Mouse (Mus musculus): ENCODE measurements at regions not wholly inside any gene's neighbourhood (a gene's known extent, or its start where the extent isn't known, plus 50 kb on each side); places are given as distances from the start of the nearest gene placed in this dataset.

DNA sequence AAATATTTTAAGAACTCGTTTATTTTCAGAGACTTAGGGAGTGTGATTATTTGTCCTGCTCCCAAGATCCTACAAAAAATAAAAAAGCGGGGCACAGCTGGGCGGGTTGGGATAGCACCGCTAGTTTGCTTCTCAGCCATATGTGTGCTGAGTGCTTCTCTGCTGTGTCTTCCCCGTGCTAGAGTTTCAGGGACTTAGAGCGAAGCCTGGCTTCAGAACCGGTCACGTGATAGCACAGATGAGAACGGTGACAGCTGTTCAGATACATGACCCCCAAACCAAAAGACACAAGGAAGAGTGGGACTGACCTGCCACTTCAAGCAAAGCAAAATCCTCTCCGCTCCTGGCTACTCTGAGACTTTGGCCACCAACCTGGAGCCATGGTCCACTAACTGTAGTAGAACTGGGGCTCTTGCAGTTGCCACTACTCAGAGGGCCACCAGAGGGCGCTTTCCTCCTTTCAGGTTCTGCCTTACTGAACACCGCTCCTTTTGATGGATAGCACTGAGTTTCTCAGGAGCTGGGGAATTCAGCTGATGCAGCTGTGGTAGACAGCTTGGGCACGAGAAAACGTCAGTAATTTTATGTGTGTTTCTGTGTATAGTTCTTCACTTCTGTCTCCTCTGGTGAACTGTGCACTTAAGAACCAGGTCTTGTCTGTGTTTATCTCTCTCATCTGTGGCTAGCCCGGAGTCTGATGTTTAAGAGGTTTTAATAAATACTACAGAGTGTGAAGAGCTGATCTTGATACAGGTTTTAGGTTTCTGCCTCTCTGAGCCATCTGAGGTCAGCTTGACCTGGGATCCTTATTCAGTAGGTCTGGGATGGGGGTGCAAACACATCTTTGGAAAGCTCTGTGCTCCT is 99.4 kb upstream of the Pgrmc2 start:
- peak; percentile 34 for DNase-seq (ENCODE audit: low read depth, low spot score)

DNA sequence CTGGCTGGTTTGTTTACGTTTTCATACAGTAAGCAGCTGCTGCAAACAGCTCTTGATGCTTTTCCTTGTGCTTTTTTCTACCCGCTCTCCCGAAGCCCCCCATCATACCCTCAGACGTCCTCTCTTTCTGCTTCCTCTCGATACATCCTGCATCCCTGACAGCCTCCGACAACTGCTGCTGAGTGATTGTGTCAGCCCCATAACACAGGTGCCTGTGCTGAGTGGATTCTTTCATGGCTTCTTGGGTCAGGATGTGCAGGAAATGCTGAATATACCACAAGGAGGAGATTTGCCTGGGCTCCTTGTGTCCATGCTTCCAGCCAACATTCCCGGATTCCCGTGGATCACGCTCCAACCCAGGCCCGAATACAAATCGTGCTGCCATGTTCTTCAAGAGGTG is 98.6 kb upstream of the Pgrmc2 start:
- no peak for DNase-seq (ENCODE audit: low read depth, low spot score)

DNA sequence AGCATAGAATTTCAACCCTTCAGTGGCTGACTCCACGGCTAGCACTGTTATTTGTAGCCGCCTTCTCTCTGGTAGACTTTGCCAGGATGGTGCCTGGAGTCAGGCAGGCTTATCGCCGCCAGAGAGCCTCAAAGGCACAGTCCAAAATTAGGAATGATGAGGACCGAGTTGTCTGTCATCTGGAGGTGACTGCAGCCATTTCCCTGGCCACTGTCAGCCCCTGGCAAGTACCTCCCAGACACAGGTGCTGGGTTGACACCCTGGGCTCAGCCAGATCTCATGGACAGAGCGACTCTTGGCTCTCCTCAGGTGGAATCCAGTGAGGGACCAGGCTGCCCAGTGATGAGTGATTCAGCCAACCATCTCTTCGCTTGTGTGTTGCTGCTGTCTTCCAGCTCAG is 98.1 kb upstream of the Pgrmc2 start:
- DNase-seq (ENCODE audit: low read depth, low spot score) = no peak

DNA sequence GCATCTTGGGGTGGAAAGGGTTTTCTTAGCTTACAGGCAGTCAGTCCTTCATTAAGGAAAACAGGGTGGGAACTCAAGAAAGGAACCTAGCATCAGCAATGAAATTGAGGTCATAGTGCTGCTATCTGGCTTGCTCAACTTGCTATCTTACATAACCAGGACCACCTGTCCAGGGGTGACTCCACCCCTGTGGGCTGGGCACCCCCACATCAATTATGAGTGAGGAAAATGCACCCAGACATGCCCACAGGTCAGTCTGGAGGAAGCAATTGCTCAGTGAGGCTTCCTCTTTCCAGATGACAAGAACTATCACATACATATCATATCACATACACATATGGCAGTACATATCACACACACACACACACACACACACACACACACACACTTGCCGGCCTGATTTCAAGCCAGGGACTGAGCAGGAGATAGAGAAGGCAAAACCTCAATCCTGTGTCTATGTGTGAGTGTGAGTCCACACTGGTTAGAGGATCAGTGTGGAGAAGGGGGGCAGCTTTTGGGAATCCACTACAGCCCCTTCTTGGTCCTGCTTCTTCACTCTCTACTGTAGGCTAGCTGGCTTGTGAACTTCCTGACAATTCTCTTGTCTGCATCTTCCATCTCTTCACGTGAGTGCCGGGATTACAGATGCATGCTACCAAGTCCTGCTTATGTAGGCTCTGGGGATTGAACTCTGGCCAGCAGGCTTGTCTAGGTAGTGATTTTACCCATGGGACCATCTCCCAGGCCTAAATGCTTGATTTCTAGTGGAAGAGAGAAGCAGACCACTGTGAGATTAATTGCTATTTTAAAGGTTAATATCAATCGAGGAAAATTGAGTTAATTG is 96.4 kb upstream of the Pgrmc2 start:
- no peak for DNase-seq (ENCODE audit: low read depth, low spot score)

DNA sequence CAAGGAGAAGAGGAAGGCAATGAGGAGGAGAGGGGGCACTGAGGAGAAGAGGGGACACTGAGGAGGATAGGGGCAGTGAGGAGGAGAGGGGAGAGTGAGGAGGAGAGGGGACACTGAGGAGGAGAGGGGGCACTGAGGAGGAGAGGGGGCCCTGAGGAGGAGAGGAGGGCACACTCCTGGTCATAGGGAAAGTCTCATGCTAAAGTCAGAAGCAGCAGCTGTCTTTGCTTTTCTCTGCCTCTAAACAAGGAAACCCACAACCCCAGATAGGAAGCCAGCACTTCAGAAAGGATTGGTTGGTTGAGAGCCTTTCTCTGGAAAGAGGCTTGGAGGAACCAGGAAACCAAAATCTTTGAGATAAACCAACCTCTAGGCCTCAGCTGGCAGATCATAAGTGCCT is 94.3 kb upstream of the Pgrmc2 start:
- no peak for DNase-seq (ENCODE audit: low read depth, low spot score)

DNA sequence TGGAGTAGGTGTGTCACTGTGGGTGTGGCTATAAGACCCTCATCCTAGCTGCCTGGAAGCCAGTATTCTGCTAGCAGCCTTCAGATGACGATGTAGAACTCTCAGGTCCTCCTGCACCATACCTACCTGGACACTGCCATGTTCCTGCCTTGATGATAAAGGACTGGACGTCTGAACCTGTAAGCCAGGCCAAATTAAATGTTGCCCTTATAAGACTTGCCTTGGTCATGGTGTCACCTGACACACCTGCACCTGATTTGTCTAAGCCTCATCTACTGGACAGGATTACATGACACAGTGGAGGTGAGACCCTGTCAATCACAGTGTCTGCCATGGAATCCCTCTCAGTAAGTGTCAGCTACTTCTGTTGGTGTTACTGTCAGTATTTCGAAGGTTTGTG is 92.5 kb upstream of the Pgrmc2 start:
- no peak for DNase-seq (ENCODE audit: low read depth, low spot score)

DNA sequence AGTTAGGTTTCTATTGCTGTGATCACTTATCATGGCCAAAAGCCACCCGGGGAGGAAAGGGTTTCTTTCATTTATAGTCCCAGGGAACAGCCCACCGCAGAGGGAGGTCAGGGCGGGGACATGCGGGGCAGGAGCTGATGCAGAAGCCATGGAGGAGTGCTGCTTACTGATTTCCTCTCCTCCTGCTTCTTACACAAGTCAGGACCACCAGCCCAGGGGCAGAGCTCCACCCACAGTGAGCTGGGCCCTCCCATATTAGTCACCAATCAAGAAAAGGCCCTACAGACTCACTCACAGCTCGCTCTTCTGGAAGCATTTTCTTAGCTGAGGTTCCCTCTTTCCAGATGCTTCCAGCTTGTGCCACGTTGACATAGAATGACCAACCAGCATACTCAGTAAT is 90.7 kb upstream of the Pgrmc2 start:
- no peak for DNase-seq (ENCODE audit: low read depth, low spot score)

DNA sequence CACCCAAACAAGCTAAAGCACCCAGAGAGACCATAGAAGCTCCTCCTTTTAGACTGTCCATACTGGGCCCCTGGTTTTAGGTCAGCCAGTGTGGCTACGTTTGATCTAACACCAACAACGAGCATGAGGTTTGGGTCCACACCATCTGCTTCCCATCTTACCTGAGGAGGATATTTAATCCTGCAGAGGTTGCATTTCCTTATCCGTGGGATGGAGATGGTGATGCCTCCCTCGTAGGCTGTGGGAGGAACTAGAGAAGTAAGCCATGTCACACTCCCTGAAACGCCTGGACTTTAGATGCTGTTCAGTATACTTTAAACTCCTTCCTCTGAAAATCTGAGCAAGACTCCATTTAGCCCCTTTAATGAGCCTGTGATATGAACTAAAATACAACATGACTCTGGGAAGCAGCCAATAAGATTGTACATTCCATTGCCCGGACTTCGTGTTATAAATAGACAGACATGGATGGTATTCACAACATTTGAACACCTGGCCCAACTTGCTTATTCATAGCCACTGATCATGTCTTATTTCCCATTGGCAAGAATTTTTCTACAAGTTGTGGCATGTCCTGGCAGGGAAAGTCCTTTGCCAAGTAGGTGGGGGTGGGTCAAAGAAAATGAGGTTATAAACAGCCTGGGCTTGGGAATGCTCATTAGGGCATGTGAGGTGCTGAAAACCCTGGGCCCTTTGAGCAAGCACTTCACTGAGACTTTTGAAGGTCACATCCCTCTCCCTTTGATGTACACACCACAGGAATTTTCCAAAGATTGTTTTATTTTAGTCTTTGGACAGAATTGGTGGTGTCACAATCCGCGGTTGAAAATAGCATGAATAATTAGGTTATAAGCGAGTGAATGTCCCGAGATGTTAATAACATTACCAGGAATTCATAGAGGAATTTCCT is 89.7 kb upstream of the Pgrmc2 start:
- no peak for DNase-seq (ENCODE audit: low read depth, low spot score)

DNA sequence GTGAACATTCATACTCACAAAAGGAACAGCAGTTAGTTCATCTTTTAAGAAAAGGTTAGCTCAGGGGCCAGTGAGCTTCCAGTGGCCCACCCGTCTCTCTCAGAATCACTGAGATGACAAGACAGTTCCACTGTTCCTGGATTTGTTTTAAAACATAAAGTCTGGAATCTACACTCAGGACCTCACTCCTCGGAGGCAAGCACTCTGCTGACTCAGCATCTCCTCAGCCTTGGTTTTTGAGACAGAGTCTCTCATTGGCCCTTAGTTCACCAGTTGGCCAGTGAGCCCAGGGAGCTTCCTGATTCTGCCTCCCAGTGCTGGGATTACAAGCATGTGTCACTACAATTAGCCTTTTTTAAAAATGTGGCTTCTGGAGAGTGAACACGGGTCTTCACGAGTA is 88.9 kb upstream of the Pgrmc2 start:
- no peak for DNase-seq (ENCODE audit: low read depth, low spot score)

DNA sequence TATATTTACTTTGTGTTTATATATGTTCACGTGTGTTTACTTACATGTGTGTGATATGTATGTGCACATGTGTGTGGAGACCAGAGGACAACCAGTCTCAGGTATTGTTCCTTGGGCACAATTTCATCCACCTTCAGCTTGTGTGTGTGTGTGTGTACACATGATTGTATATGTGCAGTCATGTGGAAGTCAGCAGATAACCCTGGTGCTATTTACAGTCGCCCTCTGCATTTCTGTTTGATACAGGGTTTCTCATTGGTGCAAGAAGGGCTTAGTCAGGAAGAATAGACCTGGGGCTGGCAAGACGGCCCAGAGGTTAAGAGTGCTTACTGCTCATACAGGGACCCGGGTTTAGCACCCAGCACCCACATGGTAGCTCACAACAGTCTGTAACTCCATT is 88.5 kb upstream of the Pgrmc2 start:
- DNase-seq (ENCODE audit: low read depth, low spot score) = no peak

DNA sequence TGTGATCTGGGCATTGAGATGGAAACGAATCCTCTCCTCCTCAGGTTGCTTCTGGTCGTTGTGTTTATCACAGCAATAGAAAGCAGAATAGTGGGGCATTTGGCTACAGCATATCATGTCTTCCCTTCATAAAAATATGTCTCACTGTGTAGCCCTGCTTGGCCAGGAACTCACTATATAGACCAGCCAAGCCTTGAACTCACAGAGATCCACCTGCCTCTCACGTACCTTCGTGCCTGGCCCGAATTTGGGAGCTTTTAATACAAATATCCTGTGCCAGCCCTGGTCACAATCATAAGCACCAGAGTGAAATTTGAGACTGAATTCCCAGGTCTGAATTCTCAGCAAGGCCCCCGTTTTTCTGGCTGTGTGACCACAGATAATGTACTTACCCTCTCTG is 87.7 kb upstream of the Pgrmc2 start:
- DNase-seq (ENCODE audit: low read depth, low spot score) = no peak

DNA sequence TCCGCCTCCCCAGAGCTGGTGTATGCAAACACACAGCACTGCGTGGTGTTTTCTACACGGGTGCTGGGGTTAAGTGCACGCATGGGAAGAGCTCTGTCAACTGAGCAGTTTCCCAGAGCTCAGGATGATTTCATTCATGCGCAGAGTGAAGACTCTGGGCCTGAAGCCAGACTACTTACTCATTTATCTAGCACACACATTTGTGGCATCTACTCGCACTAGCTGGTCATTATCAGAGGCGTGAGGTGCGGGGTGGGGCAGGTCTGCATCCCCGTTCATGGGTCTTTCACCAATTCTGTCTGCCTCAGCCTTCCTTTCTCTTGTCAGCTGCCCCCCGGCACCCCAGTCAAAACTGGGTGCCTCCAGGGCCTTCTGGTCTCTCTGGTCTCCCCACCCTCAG is 86.6 kb upstream of the Pgrmc2 start:
- DNase-seq (ENCODE audit: low read depth, low spot score) = no peak

DNA sequence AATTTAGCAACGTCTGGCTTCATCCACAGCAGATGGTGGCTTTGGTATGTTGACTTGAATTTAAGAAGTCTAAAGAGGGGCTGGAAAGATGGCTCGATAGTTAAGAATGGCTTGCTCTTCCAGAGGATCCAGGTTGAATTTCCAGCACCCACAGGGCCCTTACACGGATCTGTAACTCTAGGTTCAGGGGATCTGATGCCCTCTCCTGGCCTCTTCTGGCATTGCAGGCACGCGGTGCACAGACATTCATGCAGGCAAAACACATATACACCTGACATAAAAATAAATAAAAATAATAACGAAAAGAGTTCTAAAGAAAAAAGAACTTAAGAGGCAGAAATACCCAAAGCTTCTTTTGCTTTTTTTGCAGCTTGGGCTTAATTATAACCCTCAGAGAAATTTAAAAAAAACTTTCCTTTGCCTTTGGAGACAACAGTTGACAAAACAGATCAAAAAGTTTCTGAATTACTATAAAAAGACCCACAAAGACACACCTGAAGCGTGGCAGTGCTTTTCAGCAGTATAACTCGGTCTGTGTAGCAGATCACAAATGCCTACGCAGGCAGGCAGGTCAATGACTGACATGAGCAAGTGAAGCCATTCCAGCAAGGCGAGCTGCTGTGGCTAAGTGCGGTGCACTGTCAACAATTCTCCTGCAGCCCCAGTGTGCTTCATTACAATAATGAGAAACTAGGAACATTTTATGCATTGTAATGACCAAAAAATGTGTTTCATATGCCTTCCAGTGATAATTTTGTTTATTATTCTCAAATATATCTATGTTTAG is 85.5 kb upstream of the Pgrmc2 start:
- no peak for DNase-seq (ENCODE audit: low read depth, low spot score)

DNA sequence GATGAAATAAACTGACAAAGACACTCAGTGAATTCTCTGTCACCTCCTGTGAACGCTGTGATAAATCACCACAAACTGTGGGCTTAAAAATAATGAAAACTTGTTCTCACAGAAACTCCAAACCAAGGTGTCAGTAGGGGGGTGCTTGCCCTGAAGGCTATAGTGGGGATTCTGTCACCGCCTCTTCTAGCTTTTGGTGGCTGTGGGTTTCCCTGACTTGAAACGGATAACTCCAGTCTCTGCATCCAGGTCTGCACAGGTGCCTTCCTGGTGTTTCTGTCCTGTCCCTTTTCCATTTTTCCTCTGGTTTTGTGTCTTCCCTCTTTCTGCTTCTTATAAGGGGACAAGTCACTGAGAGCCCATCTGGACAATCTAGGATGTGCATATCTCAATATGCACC is 84.6 kb upstream of the Pgrmc2 start:
- DNase-seq (ENCODE audit: low read depth, low spot score) = no peak

DNA sequence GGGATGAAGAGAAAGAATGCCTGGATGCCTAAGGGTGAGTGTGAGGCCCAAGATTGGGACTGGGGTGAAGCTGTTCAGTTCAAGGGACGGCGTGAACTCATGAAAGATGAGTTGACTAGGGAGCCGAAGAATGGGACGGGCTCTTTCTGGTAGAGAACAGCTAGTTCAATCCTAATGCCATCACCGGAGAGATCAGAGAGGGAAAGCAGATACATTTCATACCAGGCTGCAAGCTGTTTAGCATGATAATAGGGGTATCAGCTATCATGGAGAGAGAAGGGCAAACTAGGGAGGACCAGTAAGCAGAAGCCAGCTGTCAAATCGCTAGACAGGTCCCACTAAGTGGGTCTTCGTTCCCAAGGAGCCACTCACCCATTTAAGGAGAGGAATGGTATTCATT is 81.9 kb upstream of the Pgrmc2 start:
- no peak for DNase-seq (ENCODE audit: low read depth, low spot score)

DNA sequence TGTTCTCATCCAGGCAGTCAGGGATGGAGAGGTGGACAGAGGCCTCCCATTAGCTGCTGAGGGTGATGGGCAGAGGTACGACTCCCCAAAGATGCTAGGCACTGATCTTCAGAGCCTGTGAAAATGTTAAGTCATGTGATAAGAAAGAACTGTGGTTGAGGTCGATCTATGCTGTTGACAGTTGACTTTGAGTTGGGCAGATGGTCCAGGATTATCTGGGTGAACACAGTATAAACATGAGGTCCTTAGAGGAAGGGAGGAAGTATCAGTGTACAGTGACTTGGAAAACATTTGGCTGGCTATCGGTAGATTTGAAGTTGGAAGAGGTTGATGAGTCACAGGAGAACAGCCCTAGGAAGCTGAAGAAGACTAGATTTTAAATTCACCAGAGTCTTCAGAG is 80.9 kb upstream of the Pgrmc2 start:
- no peak for DNase-seq (ENCODE audit: low read depth, low spot score)

DNA sequence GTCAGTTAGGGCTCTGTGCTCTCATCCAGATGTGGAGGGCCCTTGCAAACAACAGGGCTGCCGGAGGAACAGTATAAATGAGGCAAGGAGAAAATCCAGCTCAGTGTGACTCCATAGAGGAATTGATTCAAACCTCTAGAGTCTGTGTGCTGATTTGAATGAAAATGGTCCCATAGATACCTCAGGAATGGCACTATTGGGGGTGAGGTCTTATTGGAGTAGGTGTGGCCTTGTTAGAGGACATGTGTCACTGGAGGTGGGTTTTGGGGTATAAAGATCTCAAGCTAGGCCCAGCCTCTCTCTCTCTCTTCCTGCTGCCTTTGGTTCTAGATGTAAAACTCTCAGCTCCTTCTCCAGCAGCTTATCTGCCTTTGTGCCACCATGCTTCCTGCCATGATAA is 79.7 kb upstream of the Pgrmc2 start:
- no peak for DNase-seq (ENCODE audit: low read depth, low spot score)

DNA sequence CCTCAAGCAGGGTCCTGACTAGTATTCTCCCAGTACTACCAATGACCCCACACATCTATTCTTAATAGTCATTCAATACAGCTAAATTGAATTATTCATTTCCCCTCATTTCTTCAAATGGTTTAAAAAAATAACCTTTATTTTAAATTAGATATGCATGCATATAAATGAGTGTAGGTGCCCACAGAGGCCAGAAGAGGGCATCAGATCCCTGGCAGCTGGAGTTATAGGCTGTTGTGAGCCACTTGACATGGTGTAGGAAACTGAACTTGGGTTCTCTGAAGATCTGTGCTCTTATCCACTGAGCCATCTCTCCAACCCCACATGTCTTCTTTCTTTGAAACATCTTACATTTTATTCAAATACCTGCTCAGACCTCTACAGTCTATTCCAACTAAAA is 77.8 kb upstream of the Pgrmc2 start:
- DNase-seq (ENCODE audit: low read depth, low spot score) = no peak

DNA sequence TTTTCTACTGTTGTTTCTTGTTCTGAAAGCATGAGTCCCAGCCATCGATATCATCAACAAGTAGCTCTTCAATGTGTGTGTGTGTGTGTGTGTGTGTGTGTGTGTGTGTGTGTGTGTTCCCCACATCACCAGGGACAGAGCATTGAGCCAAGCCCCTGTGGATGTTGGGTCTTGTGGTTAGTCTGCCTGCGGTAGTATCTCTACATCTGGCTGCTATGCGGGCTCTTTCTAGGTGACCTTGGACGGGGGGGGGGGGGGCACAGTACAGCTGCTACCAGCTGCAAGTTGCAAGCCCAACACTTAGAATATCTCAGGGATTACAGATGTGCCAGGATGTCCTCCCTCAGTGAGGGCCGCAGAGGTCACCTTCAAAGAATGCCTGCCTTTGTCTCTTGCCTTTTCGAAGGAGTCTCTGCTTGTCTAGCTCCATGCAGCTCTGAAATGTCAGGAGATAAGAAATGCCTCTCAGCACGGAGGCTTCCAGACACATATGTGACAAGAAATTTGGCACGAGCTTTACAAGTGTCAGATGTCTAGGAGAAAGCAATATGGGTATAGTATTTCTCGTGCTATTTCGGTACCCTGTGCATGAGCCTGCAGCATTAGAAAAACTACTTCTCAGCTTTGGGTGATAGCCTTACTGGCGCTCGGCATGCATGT is 75.6 kb upstream of the Pgrmc2 start:
- DNase-seq (ENCODE audit: low read depth, low spot score) = no peak

DNA sequence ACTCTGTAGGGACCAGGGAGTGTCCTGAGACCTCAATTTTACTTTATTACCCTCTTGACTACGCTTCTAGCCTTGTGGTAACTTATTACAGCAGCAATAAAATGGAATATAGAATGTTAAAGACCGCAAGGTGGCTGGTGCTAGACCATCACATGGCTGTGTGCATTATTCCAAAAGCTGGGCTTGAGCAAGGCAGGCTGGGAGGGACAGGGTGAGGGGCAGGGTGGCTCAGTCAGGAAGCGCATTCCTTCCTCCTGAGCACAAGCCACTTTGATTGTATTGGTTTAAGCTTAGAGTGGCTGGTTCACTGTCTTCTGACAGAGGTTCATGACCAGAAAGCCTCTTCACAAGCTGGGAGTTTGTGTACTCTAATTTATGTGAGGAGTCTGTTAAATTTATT is 74.6 kb upstream of the Pgrmc2 start:
- DNase-seq (ENCODE audit: low read depth, low spot score) = no peak

DNA sequence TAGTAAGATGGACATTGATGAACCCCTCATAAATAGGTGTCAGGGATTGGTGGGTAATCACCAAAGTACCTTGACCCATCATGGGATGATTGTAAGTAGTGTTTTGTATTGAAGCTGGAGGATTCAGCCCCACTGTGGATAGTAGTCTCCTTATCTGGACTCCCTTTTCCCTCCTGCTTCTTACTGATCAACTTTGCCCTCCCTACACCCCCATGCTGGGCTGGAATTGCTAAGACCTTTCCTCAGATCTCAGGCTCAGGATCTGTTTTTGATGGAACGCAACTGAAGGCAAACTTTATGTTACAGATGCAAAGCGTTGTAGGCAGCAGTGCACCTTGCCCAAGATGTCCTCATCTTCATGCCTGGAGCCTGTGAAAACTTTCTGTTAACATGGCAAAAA is 73.7 kb upstream of the Pgrmc2 start:
- no peak for DNase-seq (ENCODE audit: low read depth, low spot score)
